Mouse (Mus musculus) MEL (cell line): ENCODE data around the gene Mgp. TPM values are rescaled to one million over a fixed set of nuclear protein-coding genes. Genes with fewer than 3 reads are reported as not detected.
"Not testable (repeated sequence)": the region's sequence is repeated elsewhere in the genome, so short reads cannot be mapped to it uniquely, and the experiment has no call there.

ENCODE experiments used
- DNase-seq: peaks from one replicate; pipeline ENCODE4 v3.0.0; 2011; ENCODE audit warnings: low read depth, low spot score
- H3K27ac ChIP-seq: 2 replicates; pipeline ENCODE4 v1.5.1; 2012; ENCODE audit warnings: low read depth, mild to moderate bottlenecking, control low read depth, low read length, moderate library complexity; ENCODE audit not compliant: control insufficient read depth
- H3K27me3 ChIP-seq, 2 experiments: fragments of 150-350 bp in 1 of 2; sonication (generic) in 1 of 2; 2 replicates each; pipeline ENCODE4 v1.6.1; 2012; ENCODE audit warnings: low read length in 2 of 2, mild to moderate bottlenecking in 2 of 2, improper control_type of control experiment in 1 of 2, moderate library complexity in 1 of 2; ENCODE audit not compliant: insufficient read depth in 2 of 2, control insufficient read depth in 1 of 2
- H3K36me3 ChIP-seq, 2 experiments: 2 replicates each; pipeline ENCODE4 v1.6.1; 2012 to 2014; ENCODE audit warnings: low read length in 2 of 2, improper control_type of control experiment in 1 of 2, inconsistent platforms in 1 of 2, mild to moderate bottlenecking in 1 of 2; ENCODE audit not compliant: insufficient read depth in 2 of 2, control insufficient read depth in 1 of 2
- H3K4me1 ChIP-seq, 2 experiments: fragments of 150-350 bp in 1 of 2; sonication (generic) in 1 of 2; 2 replicates each; pipeline ENCODE4 v1.6.1; 2012; ENCODE audit warnings: low read length in 2 of 2, improper control_type of control experiment in 1 of 2, mild to moderate bottlenecking in 1 of 2; ENCODE audit not compliant: insufficient read depth in 2 of 2, control insufficient read depth in 1 of 2
- H3K4me3 ChIP-seq, 2 experiments: fragments of 150-350 bp in 1 of 2; sonication (generic) in 1 of 2; 2 replicates each; pipeline ENCODE4 v1.5.1; 2012; ENCODE audit warnings: low read depth in 2 of 2, low read length in 2 of 2, mild to moderate bottlenecking in 2 of 2, moderate library complexity in 2 of 2, control low read depth in 1 of 2, improper control_type of control experiment in 1 of 2; ENCODE audit not compliant: control insufficient read depth in 1 of 2, insufficient read depth in 1 of 2
- H3K79me2 ChIP-seq: 2 replicates; pipeline ENCODE4 v1.6.1; 2012; ENCODE audit warnings: mild to moderate bottlenecking, low read length, moderate library complexity; ENCODE audit not compliant: control insufficient read depth, poor library complexity, insufficient read depth
- H3K9ac ChIP-seq: 2 replicates; pipeline ENCODE4 v1.6.1; 2012; ENCODE audit warnings: low read depth, mild to moderate bottlenecking, control low read depth, low read length, moderate library complexity; ENCODE audit not compliant: control insufficient read depth, poor library complexity, severe bottlenecking
- H3K9me3 ChIP-seq: fragments of 150-350 bp; sonication (generic); replicated peaks from 2 replicates; pipeline ENCODE4 v1.6.1; 2012; ENCODE audit warnings: mild to moderate bottlenecking, low read length, improper control_type of control experiment, moderate library complexity; ENCODE audit not compliant: insufficient read depth
- CHD1 ChIP-seq: IDR thresholded peaks from 2 replicates; pipeline ENCODE4 v1.6.1; 2012; ENCODE audit warnings: low read depth, mild to moderate bottlenecking, inconsistent platforms, low read length, improper control_type of control experiment
- CTCF ChIP-seq, 3 experiments: IDR thresholded peaks in 2 of 3; conservative IDR thresholded peaks in 1 of 3; 2 replicates each; pipeline ENCODE4 v1.5.1; 2011 to 2012; ENCODE audit warnings: low read length in 3 of 3, low read depth in 2 of 3, mild to moderate bottlenecking in 2 of 3, improper control_type of control experiment in 1 of 3, inconsistent platforms in 1 of 3, mixed read lengths in 1 of 3, moderate library complexity in 1 of 3; ENCODE audit not compliant: control insufficient read depth in 1 of 3, insufficient read depth in 1 of 3, poor library complexity in 1 of 3, severe bottlenecking in 1 of 3
- ELF1 ChIP-seq: IDR thresholded peaks from 2 replicates; pipeline ENCODE4 v1.6.1; 2014; ENCODE audit warnings: low read depth, mild to moderate bottlenecking, inconsistent platforms, low read length, improper control_type of control experiment, moderate library complexity
- EP300 ChIP-seq, 2 experiments: IDR thresholded peaks; 2 replicates each; pipeline ENCODE4 v1.6.1; 2011; ENCODE audit warnings: improper control_type of control experiment in 2 of 2, low read length in 2 of 2, low read depth in 1 of 2, mild to moderate bottlenecking in 1 of 2
- ETS1 ChIP-seq: IDR thresholded peaks from 2 replicates; pipeline ENCODE4 v1.6.1; 2012; ENCODE audit warnings: low read depth, mild to moderate bottlenecking, inconsistent platforms, low read length, improper control_type of control experiment, moderate library complexity
- HCFC1 ChIP-seq: IDR thresholded peaks from 2 replicates; pipeline ENCODE4 v1.6.1; 2012; ENCODE audit warnings: low read depth, mild to moderate bottlenecking, inconsistent platforms, low read length, improper control_type of control experiment, moderate library complexity
- KAT2A ChIP-seq: conservative IDR thresholded peaks from 2 replicates; pipeline ENCODE4 v1.6.1; 2012; ENCODE audit warnings: low read depth, low read length, improper control_type of control experiment, inconsistent platforms
- MAFK ChIP-seq: IDR thresholded peaks from 2 replicates; pipeline ENCODE4 v1.6.1; 2011; ENCODE audit warnings: low read depth, mild to moderate bottlenecking, low read length, improper control_type of control experiment, borderline replicate concordance
- MAX ChIP-seq: IDR thresholded peaks from 2 replicates; pipeline ENCODE4 v1.6.1; 2011; ENCODE audit warnings: low read length, improper control_type of control experiment
- MAZ ChIP-seq: IDR thresholded peaks from 2 replicates; pipeline ENCODE4 v1.6.1; 2012; ENCODE audit warnings: low read depth, mild to moderate bottlenecking, inconsistent platforms, low read length, improper control_type of control experiment
- MYC ChIP-seq: IDR thresholded peaks from 2 replicates; pipeline ENCODE4 v1.6.1; 2011; ENCODE audit warnings: low read depth, mild to moderate bottlenecking, low read length, improper control_type of control experiment, moderate library complexity
- RCOR1 ChIP-seq: IDR thresholded peaks from 2 replicates; pipeline ENCODE4 v1.6.1; 2012; ENCODE audit warnings: low read depth, mild to moderate bottlenecking, inconsistent platforms, low read length, improper control_type of control experiment
- SMC3 ChIP-seq: IDR thresholded peaks from 2 replicates; pipeline ENCODE4 v1.6.1; 2011; ENCODE audit warnings: low read depth, low read length, improper control_type of control experiment
- TBP ChIP-seq: IDR thresholded peaks from 2 replicates; pipeline ENCODE4 v1.8.0; 2011; ENCODE audit warnings: low read depth, low read length, improper control_type of control experiment
- TCF12 ChIP-seq: IDR thresholded peaks from 2 replicates; pipeline ENCODE4 v1.6.1; 2014; ENCODE audit warnings: low read depth, mild to moderate bottlenecking, inconsistent platforms, low read length, improper control_type of control experiment, moderate library complexity
- USF1 ChIP-seq: IDR thresholded peaks from 2 replicates; pipeline ENCODE4 v1.6.1; 2014; ENCODE audit warnings: low read depth, mild to moderate bottlenecking, inconsistent platforms, low read length, improper control_type of control experiment, moderate library complexity
- ZC3H11A ChIP-seq: IDR thresholded peaks from 2 replicates; pipeline ENCODE4 v1.6.1; 2012; ENCODE audit warnings: low read depth, mild to moderate bottlenecking, inconsistent platforms, low read length, improper control_type of control experiment
- ZMIZ1 ChIP-seq: IDR thresholded peaks from 2 replicates; pipeline ENCODE4 v1.6.1; 2012; ENCODE audit warnings: low read depth, mild to moderate bottlenecking, inconsistent platforms, low read length, improper control_type of control experiment, moderate library complexity
- ZNF384 ChIP-seq: IDR thresholded peaks from 2 replicates; pipeline ENCODE4 v1.6.1; 2012; ENCODE audit warnings: low read depth, mild to moderate bottlenecking, inconsistent platforms, low read length, improper control_type of control experiment
- polyA plus RNA-seq, 2 experiments: library from polyadenylated mRNA; stranded (reverse) in 1 of 2; unstranded in 1 of 2; fragments of >175 nt in 1 of 2; fragments of >200 nt in 1 of 2; gene quantifications; 2 replicates each; pipeline versions ENCODE4 v1.2.1 to v1.2.4; 2012; ENCODE audit warnings: low replicate concordance in 2 of 2, low read depth in 1 of 2; ENCODE audit not compliant: insufficient read length in 2 of 2, insufficient read depth in 1 of 2, missing spikeins in 1 of 2
- total RNA-seq: library from RNA; depleted of rRNA; stranded (reverse); fragments of 300-350 nt; gene quantifications from 2 replicates; pipeline ENCODE4 v1.2.3, GENCODE M21; 2012

Mgp gene
- total and polyA plus RNA-seq, 3 experiments = not detected

DNA sequence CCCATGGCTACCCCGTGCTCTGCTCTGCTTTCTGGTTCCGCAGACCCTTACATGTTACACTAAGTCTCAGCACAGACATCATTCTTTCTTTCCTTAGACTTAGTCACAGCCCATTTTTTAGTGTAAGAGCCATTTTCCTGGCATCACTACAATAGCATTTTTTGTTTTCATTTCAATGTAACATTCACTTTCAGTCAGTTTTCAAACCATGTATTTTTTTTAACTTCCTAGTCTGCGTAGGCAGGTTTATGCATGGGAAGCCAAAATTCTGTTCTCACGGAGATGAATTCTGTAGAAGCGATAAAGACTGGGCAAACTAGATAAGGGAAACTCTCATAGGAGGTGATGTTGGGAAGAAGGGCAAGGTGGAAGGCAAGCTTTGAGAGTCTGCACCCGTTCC, 13.9 kb upstream of the Mgp start:
- Histone ChIP-seq H3K9ac (no peak overlapping the region), H3K4me1 (no peaks in the 10 kb centered on the region), H3K27ac (no peak overlapping the region), H3K4me3 (no peak overlapping the region), H3K79me2 (no peaks in the 10 kb centered on the region), H3K9me3 (no peaks in the 10 kb centered on the region), H3K27me3 (peaks cover 0 to 5% of the 10 kb centered on the region in 2 experiments; a peak in 2 of 4 replicates), H3K36me3 (no peaks in the 10 kb centered on the region)
- DNase-seq = no peak
- TF ChIP-seq ZNF384 (no peak), CTCF (IDR thresholded peaks at IDR 0.05 in 2 of 3, conservative IDR thresholded peaks at IDR 0.05 in 1 of 3; ENCODE audit: control insufficient read depth in 1 of 3, insufficient read depth in 1 of 3, low read depth in 2 of 3, low read length in 3 of 3, poor library complexity in 1 of 3, severe bottlenecking in 1 of 3) (no peak), EP300 (IDR thresholded peaks at IDR 0.05; ENCODE audit: low read depth in 1 of 2, low read length in 2 of 2) (no peak)

DNA sequence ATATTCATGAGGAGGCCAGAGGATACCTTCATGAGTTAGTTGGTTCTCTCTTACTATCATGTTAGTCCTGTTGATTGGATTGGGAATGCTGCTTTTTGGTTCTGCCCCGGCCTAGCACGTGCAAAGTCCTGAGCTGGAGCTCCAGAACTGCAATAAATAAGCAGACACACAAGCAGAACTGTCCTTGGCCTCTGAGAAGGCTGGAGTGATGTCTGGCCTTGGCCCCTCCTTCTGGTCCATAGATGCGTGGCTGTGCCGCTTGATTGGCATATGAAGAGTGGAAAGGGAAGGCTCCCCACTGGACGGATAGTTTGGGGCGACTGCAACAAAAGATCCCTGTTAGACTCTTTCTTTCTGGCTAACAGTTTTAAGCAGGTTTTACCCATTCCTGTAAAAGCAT, 13.4 kb upstream of the Mgp start:
- Histone ChIP-seq H3K9me3 (no peaks in the 10 kb centered on the region), H3K9ac (no peak overlapping the region), H3K27ac (no peak overlapping the region), H3K4me3 (no peak overlapping the region), H3K36me3 (no peaks in the 10 kb centered on the region), H3K27me3 (peaks cover 0 to 5% of the 10 kb centered on the region in 2 experiments; a peak in 2 of 4 replicates), H3K4me1 (no peaks in the 10 kb centered on the region), H3K79me2 (no peaks in the 10 kb centered on the region)
- no peak for DNase-seq
- TF ChIP-seq RCOR1 (no peak), MAFK (no peak), USF1 (no peak), ELF1 (no peak)

DNA sequence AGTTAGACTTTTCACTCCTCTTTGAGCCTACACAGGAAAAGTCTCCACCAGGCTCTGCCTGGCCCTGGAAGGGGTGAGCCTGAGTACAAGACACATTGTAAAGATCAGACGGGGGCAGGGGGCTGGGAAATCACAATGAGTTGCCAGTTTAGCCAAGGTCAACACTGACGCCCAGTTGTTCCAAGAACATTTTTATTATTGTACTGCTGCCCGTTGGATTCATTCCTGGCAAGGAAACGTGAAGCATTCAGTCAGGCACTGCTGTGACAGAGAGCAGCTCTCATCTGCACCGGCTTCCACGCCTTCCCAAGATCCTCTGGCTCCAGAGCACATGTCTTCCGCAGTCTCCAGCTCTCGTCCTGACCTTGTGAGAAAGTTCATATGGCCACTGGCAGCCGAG, 12.2 kb upstream of the Mgp start:
- no peak overlapping the region for H3K4me3 ChIP-seq
- no peak for DNase-seq

DNA sequence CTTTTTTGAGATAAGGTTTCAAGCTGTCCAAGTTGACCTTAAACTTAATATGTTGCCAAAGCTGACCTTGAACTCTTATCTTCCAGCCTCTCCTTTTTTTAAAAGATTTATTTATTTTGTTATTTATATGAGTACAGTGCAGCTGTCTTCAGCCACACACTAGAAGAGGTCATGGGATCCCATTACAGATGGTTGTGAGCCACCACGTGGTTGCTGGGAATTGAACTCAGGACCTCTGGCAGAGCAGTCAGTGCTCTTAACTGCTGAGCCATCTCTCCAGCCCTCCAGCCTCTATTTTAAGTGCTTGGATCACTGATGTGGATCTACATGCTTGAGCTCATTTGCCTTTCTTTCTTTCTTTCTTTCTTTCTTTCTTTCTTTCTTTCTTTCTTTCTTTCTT, 9.1 kb upstream of the Mgp start:
- DNase-seq, H3K36me3 ChIP-seq, H3K4me1 ChIP-seq, H3K27ac ChIP-seq, H3K9me3 ChIP-seq, H3K4me3 ChIP-seq, H3K79me2 ChIP-seq, H3K9ac ChIP-seq, H3K27me3 ChIP-seq: not testable (repeated sequence)

More for the DNA sequence above, 12.2 kb upstream of the Mgp start:
- H3K9ac ChIP-seq = no peak overlapping the region
- H3K79me2 ChIP-seq = no peaks in the 10 kb centered on the region
- no peak for TF ChIP-seq TBP
- TF ChIP-seq SMC3 = no peak
- TF ChIP-seq HCFC1 = no peak
- no peak for TF ChIP-seq CHD1
- no peak for TF ChIP-seq MAFK
- TF ChIP-seq ETS1 = no peak
- no peak for TF ChIP-seq MYC
- no peak for TF ChIP-seq KAT2A
- no peak for TF ChIP-seq ZMIZ1
- no peak for TF ChIP-seq RCOR1
- no peak for TF ChIP-seq ZC3H11A
- TF ChIP-seq TCF12 = no peak
- no peak for TF ChIP-seq EP300 (IDR thresholded peaks at IDR 0.05; ENCODE audit: low read depth in 1 of 2, low read length in 2 of 2)
- TF ChIP-seq ZNF384 = no peak
- TF ChIP-seq MAZ = no peak
- TF ChIP-seq MAX = no peak
- TF ChIP-seq, all 39 proteins: peak for 0
- Histone ChIP-seq H3K9me3 (no peaks in the 10 kb centered on the region), H3K27ac (no peak overlapping the region), H3K36me3 (no peaks in the 10 kb centered on the region), H3K27me3 (peaks cover 0 to 5% of the 10 kb centered on the region in 2 experiments; a peak in 2 of 4 replicates), H3K4me1 (no peaks in the 10 kb centered on the region)
